Mouse (Mus musculus): ENCODE measurements around the gene Wscd2. TPM values are rescaled to one million over a fixed set of nuclear protein-coding genes. Genes with fewer than 3 reads are reported as not detected.

Wscd2 gene
- total and polyA plus RNA-seq, 3 experiments: 0.38 to 0.51 (median 0.39) TPM

- peaks cover 0 to 8% of the 10 kb centered on the region in 2 experiments; a peak in 2 of 4 replicates for H3K4me1 ChIP-seq (ENCODE audit: control insufficient read depth in 1 of 2, insufficient read depth in 2 of 2)
- dilution Hi-C loops (cut with MboI; ENCODE audit: extremely low pct_ligation_motif_present, extremely low pct_unique_long_range_greater_than_20kb, low sequenced_read_pairs): no loop called here
- TF ChIP-seq ETS1 (conservative IDR thresholded peaks at IDR 0.05; ENCODE audit: low read depth, low read length) (no peak), USF1 (IDR thresholded peaks at IDR 0.05; ENCODE audit: low read depth, low read length) (no peak), MAFK (IDR thresholded peaks at IDR 0.05; ENCODE audit: insufficient replicate concordance, low read length) (no peak), POLR2AphosphoS2 (IDR thresholded peaks at IDR 0.05; ENCODE audit: low read depth, low read length) (no peak), UBTF (IDR thresholded peaks at IDR 0.05; ENCODE audit: low read depth, low read length) (no peak), MYC (IDR thresholded peaks at IDR 0.05; ENCODE audit: low read depth, low read length) (no peak), MAX (IDR thresholded peaks at IDR 0.05; ENCODE audit: low read length) (no peak), ELF1 (IDR thresholded peaks at IDR 0.05; ENCODE audit: low read depth, low read length) (no peak), BHLHE40 (IDR thresholded peaks at IDR 0.05; ENCODE audit: low read depth, low read length) (no peak), MEF2A (IDR thresholded peaks at IDR 0.05; ENCODE audit: borderline replicate concordance, low read depth, low read length) (no peak), ZKSCAN1 (IDR thresholded peaks at IDR 0.05; ENCODE audit: borderline replicate concordance, low read depth, low read length) (no peak), MAZ (IDR thresholded peaks at IDR 0.05; ENCODE audit: low read depth, low read length) (no peak), RAD21 (IDR thresholded peaks at IDR 0.05; ENCODE audit: low read depth, low read length) (no peak), CHD1 (IDR thresholded peaks at IDR 0.05; ENCODE audit: low read depth, low read length) (no peak), JUND (conservative IDR thresholded peaks at IDR 0.05; ENCODE audit: low read depth, low read length) (no peak)
Measured at GRCm38 (mm10) chr5:113579128-113579527, 89.0 kb downstream of the Wscd2 start.

GRCm38 (mm10) chr5:113580248-113580647 lies 90.1 kb downstream of the Wscd2 start:
- in situ Hi-C loops (cut with MboI; ENCODE audit: low pct_ligation_motif_present, low pct_unique_long_range_greater_than_20kb, low sequenced_read_pairs): loop anchor here (10.0 kb wide), 2 partner anchors 65 to 245 kb away; no protein-coding TSS in a partner anchor

More at GRCm38 (mm10) chr5:113579128-113579527, 89.0 kb downstream of the Wscd2 start:
- Histone ChIP-seq H3K9ac (ENCODE audit: insufficient read depth, low read depth) (no peak overlapping the region), H3K9me3 (replicated peaks; ENCODE audit: low read length) (peaks cover 4% of the 10 kb centered on the region), H3K36me3 (replicated peaks in 1 of 2; ENCODE audit: control insufficient read depth in 1 of 2, insufficient read depth in 1 of 2, low read length in 1 of 2) (no peaks in the 10 kb centered on the region), H3K27ac (ENCODE audit: insufficient read depth, low read depth) (no peak overlapping the region), H3K27me3 (replicated peaks) (peaks cover 5% of the 10 kb centered on the region), H3K4me3 (replicated peaks in 1 of 3; ENCODE audit: low read depth in 2 of 3, low read length in 2 of 3, poor library complexity in 1 of 3) (no peak overlapping the region), H3K4me2 (ENCODE audit: insufficient read depth, low read depth, poor library complexity, severe bottlenecking) (no peak overlapping the region), H3K79me2 (replicated peaks; ENCODE audit: control insufficient read depth, extremely low read depth, insufficient read depth, poor library complexity, severe bottlenecking) (no peaks in the 10 kb centered on the region)
- no peak for DNase-seq (ENCODE audit: extremely low read depth)
- in situ Hi-C loops (cut with MboI; ENCODE audit: low pct_ligation_motif_present, low pct_unique_long_range_greater_than_20kb, low sequenced_read_pairs): no loop called here

More at GRCm38 (mm10) chr5:113580248-113580647, 90.1 kb downstream of the Wscd2 start:
- peak; percentile 28 for DNase-seq (ENCODE audit: extremely low read depth)
- Histone ChIP-seq H3K36me3 (replicated peaks in 1 of 2; ENCODE audit: control insufficient read depth in 1 of 2, insufficient read depth in 1 of 2, low read length in 1 of 2) (no peaks in the 10 kb centered on the region), H3K9ac (ENCODE audit: insufficient read depth, low read depth) (no peak overlapping the region), H3K27ac (ENCODE audit: insufficient read depth, low read depth) (no peak overlapping the region), H3K4me2 (ENCODE audit: insufficient read depth, low read depth, poor library complexity, severe bottlenecking) (no peak overlapping the region), H3K4me3 (replicated peaks in 1 of 3; ENCODE audit: low read depth in 2 of 3, low read length in 2 of 3, poor library complexity in 1 of 3) (no peak overlapping the region), H3K4me1 (ENCODE audit: control insufficient read depth in 1 of 2, insufficient read depth in 2 of 2) (peaks cover 0 to 15% of the 10 kb centered on the region in 2 experiments; a peak in 2 of 4 replicates), H3K27me3 (replicated peaks) (peaks cover 2% of the 10 kb centered on the region), H3K79me2 (replicated peaks; ENCODE audit: control insufficient read depth, extremely low read depth, insufficient read depth, poor library complexity, severe bottlenecking) (no peaks in the 10 kb centered on the region), H3K9me3 (replicated peaks; ENCODE audit: low read length) (peaks cover 4% of the 10 kb centered on the region)
- no peak for TF ChIP-seq JUND (conservative IDR thresholded peaks at IDR 0.05; ENCODE audit: low read depth, low read length)
- peak; percentile 57 to 81 for TF ChIP-seq CTCF (conservative IDR thresholded peaks at IDR 0.05 in 1 of 2, IDR thresholded peaks at IDR 0.05 in 1 of 2; ENCODE audit: low read depth in 2 of 2, low read length in 2 of 2)
- no peak; the same call in none of the 2 replicates for TF ChIP-seq RAD21 (IDR thresholded peaks at IDR 0.05; ENCODE audit: low read depth, low read length)
- no peak for TF ChIP-seq POLR2A (IDR thresholded peaks at IDR 0.05; ENCODE audit: low read depth, low read length)
- no peak for TF ChIP-seq USF2 (conservative IDR thresholded peaks at IDR 0.05; ENCODE audit: low read depth, low read length)
- no peak for TF ChIP-seq ZKSCAN1 (IDR thresholded peaks at IDR 0.05; ENCODE audit: borderline replicate concordance, low read depth, low read length)
- dilution Hi-C loops (cut with MboI; ENCODE audit: extremely low pct_ligation_motif_present, extremely low pct_unique_long_range_greater_than_20kb, low sequenced_read_pairs): no loop called here

All from CH12.LX (cell line).